Mouse (Mus musculus) myocyte (in vitro differentiated cells): ENCODE measurements around the gene Tpcn1. TPM values are rescaled to one million over a fixed set of nuclear protein-coding genes. Genes with fewer than 3 reads are reported as not detected.

Experiments
- H3K27me3 ChIP-seq: one replicate; pipeline ENCODE4 v1.6.1; 2011; ENCODE audit not compliant: control insufficient read depth, insufficient read depth, insufficient read length
- H3K36me3 ChIP-seq: one replicate; pipeline ENCODE4 v1.6.1; 2011; ENCODE audit not compliant: control insufficient read depth, insufficient read depth
- H3K4me2 ChIP-seq: one replicate; pipeline ENCODE4 v1.6.1; 2011; ENCODE audit warnings: low read depth, control low read depth
- H3K4me3 ChIP-seq: one replicate; pipeline ENCODE4 v1.5.1; 2011; ENCODE audit warnings: mild to moderate bottlenecking, control low read depth, moderate library complexity
- H3K79me2 ChIP-seq: one replicate; pipeline ENCODE4 v1.6.1; 2011; ENCODE audit not compliant: control insufficient read depth, insufficient read depth
- H3ac ChIP-seq: one replicate; pipeline ENCODE4 v1.6.1; 2011; ENCODE audit not compliant: control insufficient read depth, insufficient read length
- CEBPB ChIP-seq: IDR thresholded peaks from 2 replicates; pipeline ENCODE4 v1.6.1; 2011; ENCODE audit warnings: mild to moderate bottlenecking, moderate library complexity; ENCODE audit not compliant: poor library complexity, insufficient read depth, severe bottlenecking
- E2F4 ChIP-seq: IDR thresholded peaks from one replicate; pipeline ENCODE4 v1.6.1; 2011; ENCODE audit warnings: mild to moderate bottlenecking, control low read depth, moderate library complexity; ENCODE audit not compliant: insufficient read depth
- MAX ChIP-seq: IDR thresholded peaks from one replicate; pipeline ENCODE4 v1.6.1; 2011; ENCODE audit warnings: low read depth, mild to moderate bottlenecking, control low read depth
- MYOD1 ChIP-seq, 3 experiments: IDR thresholded peaks; one replicate each; pipeline ENCODE4 v1.6.1; 2011; ENCODE audit warnings: control low read depth in 2 of 3, low read depth in 2 of 3, mild to moderate bottlenecking in 2 of 3, moderate library complexity in 1 of 3; ENCODE audit not compliant: insufficient read length in 2 of 3, control insufficient read depth in 1 of 3
- MYOG ChIP-seq, 3 experiments: IDR thresholded peaks; one replicate each; pipeline ENCODE4 v1.6.1; 2011; ENCODE audit warnings: control low read depth in 2 of 3, low read depth in 2 of 3, mild to moderate bottlenecking in 2 of 3; ENCODE audit not compliant: insufficient read length in 2 of 3, control insufficient read depth in 1 of 3, insufficient read depth in 1 of 3
- POLR2A ChIP-seq: IDR thresholded peaks from one replicate; pipeline ENCODE4 v1.6.1; 2011; ENCODE audit warnings: low read depth, mild to moderate bottlenecking, control low read depth, moderate library complexity; ENCODE audit not compliant: insufficient read length
- POLR2AphosphoS2 ChIP-seq: IDR thresholded peaks from one replicate; pipeline ENCODE4 v1.6.1; 2011; ENCODE audit warnings: low read depth, control low read depth; ENCODE audit not compliant: insufficient read length
- REST ChIP-seq: IDR thresholded peaks from one replicate; pipeline ENCODE4 v1.6.1; 2011; ENCODE audit warnings: mild to moderate bottlenecking, control low read depth, moderate library complexity; ENCODE audit not compliant: insufficient read depth, insufficient read length
- SRF ChIP-seq: IDR thresholded peaks from one replicate; pipeline ENCODE4 v1.6.1; 2011; ENCODE audit warnings: low read depth; ENCODE audit not compliant: control insufficient read depth, insufficient read length
- TCF12 ChIP-seq: IDR thresholded peaks from one replicate; pipeline ENCODE4 v1.6.1; 2011; ENCODE audit warnings: mild to moderate bottlenecking, control low read depth; ENCODE audit not compliant: poor library complexity, insufficient read depth, severe bottlenecking
- TCF3 ChIP-seq: IDR thresholded peaks from one replicate; pipeline ENCODE4 v1.6.1; 2011; ENCODE audit warnings: low read depth, control low read depth; ENCODE audit not compliant: insufficient read length
- USF1 ChIP-seq: IDR thresholded peaks from one replicate; pipeline ENCODE4 v1.6.1; 2011; ENCODE audit warnings: low read depth, mild to moderate bottlenecking, control low read depth, moderate library complexity
- polyA plus RNA-seq: library from polyadenylated mRNA; unstranded; fragments of >200 nt; fragmentation: generic; extraction: Trizol; gene quantifications from one replicate; pipeline ENCODE4 v1.2.1, GENCODE M21; 2012; ENCODE audit warnings: missing spikeins

The Tpcn1 gene
- polyA plus RNA-seq, 1 experiment: 88.7 TPM

DNA sequence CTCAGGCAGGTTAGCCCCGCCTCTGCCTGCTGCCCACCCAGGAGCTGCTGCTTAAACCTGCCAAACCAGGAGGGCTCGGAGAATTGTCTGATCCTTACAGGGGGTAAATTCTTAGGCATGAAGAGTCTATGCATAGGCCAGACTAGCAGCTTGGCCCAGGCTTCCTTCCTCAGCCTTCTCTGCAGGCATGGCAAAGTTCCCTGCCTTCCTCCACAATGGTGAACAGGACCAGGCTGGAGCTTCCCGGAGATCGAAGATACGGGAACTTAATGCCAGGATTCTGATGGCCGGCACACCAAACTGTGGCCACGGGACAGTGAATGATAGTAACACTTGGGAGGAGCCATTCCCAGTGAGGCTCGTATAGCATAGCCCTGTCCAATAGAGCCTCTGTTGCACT lies 30.4 kb downstream of the Tpcn1 start:
- Histone ChIP-seq H3ac (no peak overlapping the region), H3K27me3 (no peaks in the 10 kb centered on the region), H3K79me2 (peaks cover 48% of the 10 kb centered on the region), H3K36me3 (peaks cover 38% of the 10 kb centered on the region), H3K4me2 (peak overlapping the region; percentile 87), H3K4me3 (peak overlapping the region; percentile 77)
- TF ChIP-seq E2F4: no peak
- no peak for TF ChIP-seq SRF
- TF ChIP-seq TCF3: no peak
- TF ChIP-seq POLR2AphosphoS2: no peak
- TF ChIP-seq MAX: no peak
- no peak for TF ChIP-seq POLR2A
- TF ChIP-seq MYOD1 (IDR thresholded peaks at IDR 0.05; ENCODE audit: control insufficient read depth in 1 of 3, insufficient read length in 2 of 3, low read depth in 2 of 3): no peak
- TF ChIP-seq REST: no peak
- TF ChIP-seq USF1: no peak
- TF ChIP-seq TCF12: no peak
- TF ChIP-seq CEBPB: no peak
- no peak for TF ChIP-seq MYOG (IDR thresholded peaks at IDR 0.05; ENCODE audit: control insufficient read depth in 1 of 3, insufficient read depth in 1 of 3, insufficient read length in 2 of 3, low read depth in 2 of 3)

DNA sequence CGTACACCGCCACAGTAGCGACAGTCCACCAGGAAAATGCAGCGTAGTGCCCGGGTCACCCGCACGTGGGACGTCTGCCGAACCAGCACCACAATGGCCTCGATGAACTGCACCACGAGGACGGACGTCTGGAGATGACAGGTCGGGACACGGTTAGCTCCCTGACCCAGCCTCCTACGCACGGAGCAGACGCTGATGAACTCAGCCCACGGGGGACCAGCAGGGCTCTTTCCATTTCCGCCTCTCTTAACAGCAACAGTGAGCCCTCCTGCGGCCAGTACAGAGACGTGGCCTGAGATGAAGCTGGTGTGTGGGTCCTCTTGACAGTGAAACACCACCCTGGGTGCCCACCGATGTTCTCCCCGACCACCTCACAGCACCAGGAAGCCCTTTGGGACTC lies 32.6 kb downstream of the Tpcn1 start:
- Histone ChIP-seq H3K4me3 (no peak overlapping the region), H3K36me3 (peaks cover 55% of the 10 kb centered on the region), H3K79me2 (peaks cover 39% of the 10 kb centered on the region), H3K4me2 (no peak overlapping the region), H3K27me3 (no peaks in the 10 kb centered on the region), H3ac (no peak overlapping the region)
- TF ChIP-seq POLR2A (peak; percentile 31), SRF (no peak)

DNA sequence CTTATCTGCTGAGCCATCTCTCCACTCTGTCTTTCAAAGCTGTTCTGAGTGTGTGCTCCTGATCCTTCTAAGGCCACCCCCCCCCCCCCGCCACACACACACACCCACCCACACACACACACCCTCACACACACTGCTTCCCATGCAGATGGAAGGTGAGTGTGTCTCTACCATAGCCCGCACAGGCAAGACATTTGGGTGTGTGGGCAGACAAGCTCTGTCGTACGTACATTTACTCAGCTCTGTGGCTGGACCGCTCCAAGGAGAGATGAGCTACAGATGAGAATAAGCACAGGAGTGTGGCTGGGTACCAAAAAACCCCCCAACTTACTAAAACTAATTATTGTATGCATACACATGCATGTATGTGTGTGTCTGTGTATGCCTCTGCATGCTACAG lies 37.8 kb downstream of the Tpcn1 start:
- Histone ChIP-seq H3K4me3 (no peak overlapping the region), H3K36me3 (peaks cover 45% of the 10 kb centered on the region), H3K27me3 (no peaks in the 10 kb centered on the region), H3K79me2 (no peaks in the 10 kb centered on the region), H3K4me2 (no peak overlapping the region), H3ac (no peak overlapping the region)
- TF ChIP-seq E2F4 (no peak), POLR2AphosphoS2 (peak; percentile 70)

DNA sequence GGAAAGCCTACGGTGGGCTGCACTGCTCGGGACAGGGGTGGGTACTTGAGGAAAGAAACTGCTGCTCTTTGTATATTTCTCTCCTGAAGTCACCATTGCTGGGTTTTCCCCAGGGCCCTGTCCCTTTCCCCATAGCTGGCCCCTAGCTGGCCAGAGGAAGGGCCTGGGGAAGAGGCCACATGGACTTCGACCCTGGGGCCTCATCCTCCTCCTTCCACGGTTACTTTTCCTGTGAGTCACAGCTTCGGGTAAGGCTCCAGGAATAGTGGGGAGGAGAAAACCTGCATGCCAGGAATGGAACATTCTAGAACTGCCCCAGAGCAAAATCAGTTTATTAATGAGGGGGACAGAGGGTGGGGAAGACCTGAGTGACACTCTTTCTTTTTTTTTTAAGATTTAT lies 38.3 kb downstream of the Tpcn1 start:
- H3K4me3 ChIP-seq: no peak overlapping the region
- H3K4me2 ChIP-seq: no peak overlapping the region
- peaks cover 40% of the 10 kb centered on the region for H3K36me3 ChIP-seq
- no peaks in the 10 kb centered on the region for H3K27me3 ChIP-seq
- TF ChIP-seq MYOD1 (IDR thresholded peaks at IDR 0.05; ENCODE audit: control insufficient read depth in 1 of 3, insufficient read length in 2 of 3, low read depth in 2 of 3): no peak
- TF ChIP-seq REST: no peak
- no peak for TF ChIP-seq E2F4
- no peak for TF ChIP-seq MYOG (IDR thresholded peaks at IDR 0.05; ENCODE audit: control insufficient read depth in 1 of 3, insufficient read depth in 1 of 3, insufficient read length in 2 of 3, low read depth in 2 of 3)
- TF ChIP-seq POLR2A: no peak
- no peak for TF ChIP-seq MAX
- TF ChIP-seq TCF3: no peak
- no peak for TF ChIP-seq POLR2AphosphoS2
- no peak for TF ChIP-seq USF1
- no peak overlapping the region for H3ac ChIP-seq
- no peaks in the 10 kb centered on the region for H3K79me2 ChIP-seq

DNA sequence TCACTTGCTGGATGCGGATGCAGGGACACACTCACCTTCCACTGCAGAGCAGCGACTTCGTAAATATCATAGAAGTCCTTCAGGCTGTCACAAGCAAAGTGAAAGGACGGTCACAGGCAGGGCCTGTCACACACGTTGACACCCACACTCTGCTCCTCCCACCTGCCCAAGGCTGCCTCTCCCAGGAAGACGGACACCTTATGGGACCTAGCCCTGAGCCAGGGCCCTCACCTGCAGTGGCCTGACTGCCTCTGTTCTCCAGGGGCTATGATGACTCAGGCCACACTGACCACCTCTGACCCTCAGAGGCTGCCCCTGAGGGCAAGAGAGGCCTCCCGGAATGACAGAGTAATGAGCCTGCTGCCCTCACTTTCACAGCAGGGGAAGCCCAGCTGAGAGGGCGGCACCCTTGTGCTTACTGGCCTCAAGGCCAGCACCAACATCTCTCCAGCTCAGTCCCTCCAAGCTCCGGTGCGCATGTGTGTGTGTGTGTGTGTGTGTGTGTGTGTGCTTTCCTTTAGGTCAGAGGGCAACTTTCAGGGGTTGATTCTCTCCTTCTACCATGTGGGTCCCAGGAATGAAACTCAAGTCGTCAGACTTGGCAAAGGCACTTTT lies 40.1 kb downstream of the Tpcn1 start:
- no peak overlapping the region for H3K4me3 ChIP-seq
- no peaks in the 10 kb centered on the region for H3K27me3 ChIP-seq
- TF ChIP-seq SRF (no peak), POLR2A (no peak), POLR2AphosphoS2 (no peak), MYOG (IDR thresholded peaks at IDR 0.05; ENCODE audit: control insufficient read depth in 1 of 3, insufficient read depth in 1 of 3, insufficient read length in 2 of 3, low read depth in 2 of 3) (no peak), MYOD1 (IDR thresholded peaks at IDR 0.05; ENCODE audit: control insufficient read depth in 1 of 3, insufficient read length in 2 of 3, low read depth in 2 of 3) (no peak), MAX (no peak), REST (no peak), TCF12 (no peak), E2F4 (no peak), CEBPB (no peak), TCF3 (no peak), USF1 (no peak)
- H3K79me2 ChIP-seq: no peaks in the 10 kb centered on the region
- no peak overlapping the region for H3K4me2 ChIP-seq
- peaks cover 33% of the 10 kb centered on the region for H3K36me3 ChIP-seq
- H3ac ChIP-seq: no peak overlapping the region
